Mouse (Mus musculus): ENCODE data around the gene Ptgfrn. TPM values are rescaled to one million over a fixed set of nuclear protein-coding genes. Genes with fewer than 3 reads are reported as not detected.

Ptgfrn gene
- total RNA-seq, 2 experiments from 2014 or later = 6.7 to 8.5 TPM

DNA sequence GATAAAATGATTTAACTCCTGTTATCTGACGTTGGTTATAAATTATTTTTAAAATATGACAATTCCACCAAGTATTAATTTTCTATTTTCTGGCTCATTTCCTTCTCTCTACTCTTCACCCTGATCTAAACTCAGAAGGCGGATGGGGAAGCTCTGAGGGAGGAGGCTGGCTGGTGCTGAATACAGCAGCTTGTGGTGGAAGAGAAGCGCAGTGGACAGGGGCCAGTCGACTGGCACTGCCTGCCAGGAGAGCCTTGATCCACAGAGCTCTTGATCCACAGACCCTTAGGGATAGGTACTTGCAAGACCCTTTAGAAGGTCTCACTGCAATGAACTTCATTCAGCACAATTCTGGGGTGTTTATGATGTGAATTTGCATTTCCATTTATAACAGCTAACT is 29.2 kb downstream of the Ptgfrn start:
- DNase-seq (ENCODE audit: low spot score) = no peak

GRCm38 (mm10) chr3:101078344-101078743 is 31.7 kb downstream of the Ptgfrn start:
- peak; percentile 23 for DNase-seq (ENCODE audit: low spot score)

- no peak for DNase-seq (ENCODE audit: low spot score)
These were observed 32.4 kb downstream of the Ptgfrn start for GRCm38 (mm10) chr3:101077710-101078100.

DNA sequence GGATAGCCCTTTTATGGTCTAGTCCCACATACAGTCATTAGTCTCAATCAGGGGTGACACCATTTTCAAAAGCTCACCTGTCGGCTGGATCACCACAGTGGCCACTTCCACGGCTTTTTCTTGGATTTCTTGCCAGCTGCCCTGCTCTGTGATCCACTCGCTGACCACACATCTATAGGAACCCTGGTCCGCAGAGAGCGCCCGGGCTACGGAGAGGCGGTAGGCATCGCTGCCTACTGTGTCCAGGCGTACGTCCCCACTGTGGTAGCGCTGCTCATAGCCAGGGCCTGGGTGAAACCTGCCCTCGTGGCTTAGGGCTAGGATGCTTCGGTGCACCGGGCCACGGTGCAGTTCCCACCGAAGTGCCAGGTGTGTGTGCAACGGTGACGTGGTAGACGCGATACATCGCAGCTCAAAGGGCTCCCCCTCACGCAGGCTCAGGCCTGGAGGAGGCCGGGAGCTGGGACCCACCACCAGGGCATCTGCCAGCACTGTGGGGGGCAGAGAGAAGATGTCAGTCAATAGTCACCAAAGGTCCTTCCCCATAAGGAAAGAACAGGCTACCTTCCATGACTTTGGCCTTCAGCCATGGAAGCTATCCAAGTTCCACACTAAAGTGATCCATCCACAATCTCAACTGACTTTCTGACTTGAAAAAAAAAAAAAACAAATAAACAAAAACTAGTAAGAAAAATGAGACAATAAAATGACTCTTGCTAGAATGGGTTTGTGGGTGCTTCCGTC is 32.9 kb downstream of the Ptgfrn start:
- no peak for DNase-seq (ENCODE audit: low spot score)

DNA sequence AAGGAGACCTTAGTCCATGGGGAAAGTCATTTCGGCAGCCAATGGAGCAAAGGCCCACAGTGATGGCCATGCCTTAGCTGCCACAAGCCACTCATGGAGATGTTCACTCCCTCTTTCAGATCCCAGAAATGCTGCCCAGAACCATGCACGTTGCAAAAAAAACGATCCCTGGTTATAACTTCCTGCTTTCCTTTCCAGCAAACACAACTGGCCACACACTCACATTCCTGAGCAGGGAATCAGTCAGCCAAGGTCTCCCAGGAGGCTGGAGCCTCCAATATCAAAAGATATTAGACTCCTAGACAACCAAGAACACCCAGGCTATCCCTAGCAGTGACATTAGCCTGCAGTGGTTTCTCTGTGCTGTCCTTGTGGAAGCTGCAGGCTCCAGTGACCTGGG is 34.2 kb downstream of the Ptgfrn start:
- DNase-seq (ENCODE audit: low spot score) = peak; percentile 32

DNA sequence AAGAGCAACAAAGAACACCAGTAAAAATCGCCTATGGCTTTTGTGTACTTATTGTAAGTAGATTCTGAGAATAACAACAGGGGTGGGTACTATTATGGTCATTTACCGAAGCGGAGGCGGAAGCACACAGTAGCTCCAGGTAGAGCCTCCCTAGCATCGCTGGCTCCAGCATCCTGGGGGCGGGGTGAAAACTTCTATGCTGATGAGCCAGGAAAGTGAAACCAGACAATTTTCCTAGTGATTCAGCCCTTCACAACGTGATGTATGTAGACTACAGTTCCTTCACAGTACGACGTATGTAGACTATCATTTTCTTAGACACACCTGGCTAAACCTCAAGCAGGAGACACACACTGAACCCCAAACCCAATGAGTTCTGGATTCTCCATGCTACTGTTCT is 36.7 kb downstream of the Ptgfrn start:
- DNase-seq (ENCODE audit: low spot score) = no peak

GRCm38 (mm10) chr3:101072506-101073215 is 37.4 kb downstream of the Ptgfrn start:
- no peak for DNase-seq (ENCODE audit: low spot score)

DNA sequence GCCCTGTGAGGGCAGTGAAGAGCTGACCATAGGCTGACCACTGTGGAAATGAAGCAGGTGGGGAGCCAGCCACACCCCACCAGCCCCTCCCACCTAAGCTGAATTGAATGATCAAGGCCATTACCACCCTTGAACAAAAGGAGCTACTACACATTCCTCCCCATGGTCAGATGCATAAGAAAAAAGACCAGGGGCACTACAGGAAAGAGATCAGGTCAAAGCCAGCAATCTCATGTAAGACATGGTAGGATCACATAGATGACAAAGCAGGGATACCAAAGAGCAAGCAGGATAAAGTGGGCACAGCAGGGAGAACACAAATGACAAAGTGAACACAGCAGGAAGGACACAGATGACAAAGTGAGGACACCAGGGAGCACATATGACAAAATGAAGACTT is 38.5 kb downstream of the Ptgfrn start:
- DNase-seq (ENCODE audit: low spot score) = no peak

DNA sequence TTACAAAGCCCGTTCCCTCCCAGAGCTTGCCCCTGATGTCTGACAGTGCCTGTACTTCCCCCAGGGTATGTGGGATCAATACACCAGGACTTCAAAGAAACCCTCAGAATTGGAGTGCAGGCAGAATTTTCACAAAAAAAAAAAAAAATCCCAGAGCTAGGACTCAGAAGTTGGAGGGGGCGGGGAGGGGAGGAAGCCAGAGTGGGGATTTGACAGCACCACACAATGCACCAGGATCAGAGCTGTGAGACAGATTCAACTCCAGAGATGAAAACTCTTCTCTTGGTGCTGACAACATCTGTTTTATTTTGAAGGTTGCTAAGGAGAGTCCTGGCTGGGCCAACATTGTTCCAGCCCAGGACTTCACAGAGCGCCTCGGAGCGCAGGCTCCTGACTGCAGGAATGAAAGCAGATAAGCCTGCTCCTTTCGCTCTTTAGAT is 39.3 kb downstream of the Ptgfrn start:
- peak; percentile 34 for DNase-seq (ENCODE audit: low spot score)

GRCm38 (mm10) chr3:101070230-101070795 is 39.8 kb downstream of the Ptgfrn start:
- DNase-seq (ENCODE audit: low spot score) = peak; percentile 75

DNA sequence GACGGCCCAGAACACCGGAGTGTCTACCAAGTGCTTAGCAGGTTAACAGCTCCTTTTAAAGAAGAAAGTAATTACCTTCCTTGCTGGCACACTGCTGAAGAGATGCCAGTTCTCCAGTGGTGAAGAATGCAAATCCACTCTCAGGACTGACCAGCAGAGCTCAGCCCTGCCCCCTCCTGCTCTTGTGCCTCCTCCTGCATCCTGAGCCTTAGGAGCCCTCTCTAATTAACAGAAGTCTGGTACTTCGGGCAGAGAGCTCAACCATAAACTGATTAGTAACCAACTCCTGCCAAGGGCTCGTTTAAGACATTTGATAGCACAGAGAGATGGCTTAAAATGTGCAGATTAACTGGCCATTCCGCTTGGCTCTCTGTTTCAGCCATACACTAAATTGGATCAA is 41.4 kb downstream of the Ptgfrn start:
- DNase-seq (ENCODE audit: low spot score) = no peak

- DNase-seq (ENCODE audit: low spot score) = peak; percentile 23
These were observed 43.9 kb downstream of the Ptgfrn start for GRCm38 (mm10) chr3:101066175-101066574.

DNA sequence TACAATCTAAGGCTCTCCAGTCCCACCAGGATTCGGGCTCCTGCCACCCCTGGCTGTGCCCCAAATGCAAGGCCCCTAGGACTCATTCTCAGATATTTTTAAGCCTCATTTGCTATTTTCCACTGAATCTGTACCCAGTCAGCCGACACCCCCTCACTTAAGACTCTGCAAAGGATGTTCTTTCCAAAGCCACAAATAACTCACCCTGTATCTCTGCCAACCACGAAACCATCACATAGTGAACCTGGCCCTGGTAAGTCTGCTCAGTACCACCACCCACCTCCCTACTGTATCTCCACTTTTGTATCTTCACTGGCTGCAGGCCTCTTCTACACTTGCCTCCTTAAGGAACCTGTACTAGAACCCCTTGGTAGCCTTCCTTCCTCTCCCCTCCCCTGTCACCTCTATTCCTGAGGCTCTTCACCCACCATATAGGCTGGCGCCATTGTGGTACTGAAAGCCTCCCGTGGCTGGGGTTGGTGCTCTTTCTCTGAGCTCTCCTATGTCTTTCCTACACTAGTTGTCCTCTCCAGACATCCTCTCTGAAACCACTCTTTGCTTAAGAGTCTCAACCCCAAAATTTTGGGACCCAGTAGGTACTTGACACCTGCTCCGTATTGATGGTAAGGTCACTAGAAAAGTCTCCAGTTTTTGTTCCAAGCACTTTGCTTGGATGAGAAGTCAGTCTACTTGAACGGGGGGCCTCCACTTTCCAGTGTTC is 48.1 kb downstream of the Ptgfrn start:
- no peak for DNase-seq (ENCODE audit: low spot score)

DNA sequence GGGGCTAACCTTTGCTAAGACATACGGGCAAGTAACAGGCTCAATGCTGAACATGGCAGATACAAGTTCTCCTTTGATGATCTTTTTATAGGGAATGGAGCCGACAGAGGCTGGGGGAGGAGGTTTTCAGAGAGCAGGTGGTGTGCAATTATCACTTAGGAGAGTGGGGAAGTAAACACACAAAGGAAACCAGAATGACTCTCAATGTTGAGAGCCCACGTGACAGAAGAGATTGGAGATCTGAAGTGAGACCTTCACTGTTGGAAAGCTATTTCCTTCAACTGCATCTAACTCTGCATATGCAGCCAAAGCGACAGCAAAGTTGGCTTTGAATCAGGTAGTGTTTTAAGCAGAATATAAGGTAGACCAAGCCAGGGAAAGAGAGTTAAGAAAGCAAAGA is 50.9 kb downstream of the Ptgfrn start:
- DNase-seq (ENCODE audit: low spot score) = no peak

GRCm38 (mm10) chr3:101058203-101058602 is 51.9 kb downstream of the Ptgfrn start:
- no peak for DNase-seq (ENCODE audit: low spot score)

GRCm38 (mm10) chr3:101055216-101055615 is 54.9 kb downstream of the Ptgfrn start:
- DNase-seq (ENCODE audit: low spot score) = no peak

GRCm38 (mm10) chr3:101051601-101052000 is 58.5 kb downstream of the Ptgfrn start:
- DNase-seq (ENCODE audit: low spot score) = no peak

DNA sequence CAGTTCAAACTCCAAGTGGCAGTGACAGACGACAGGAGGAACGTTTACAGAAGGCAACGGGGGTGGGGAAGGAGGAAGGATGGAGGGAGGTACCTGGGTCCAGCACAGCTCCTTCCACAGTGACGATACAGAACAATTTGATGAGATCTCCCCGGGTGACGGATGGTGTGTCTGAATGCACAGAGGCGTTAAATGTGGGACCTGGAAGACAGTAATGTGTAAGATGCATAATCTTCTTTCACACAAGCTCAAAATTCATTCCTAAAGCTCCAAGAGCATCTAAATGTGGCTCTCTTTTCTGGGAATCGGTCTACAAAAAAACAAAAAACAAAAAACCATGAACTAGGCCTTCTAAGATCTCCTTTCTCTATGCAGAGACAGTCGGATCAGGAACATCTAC is 60.1 kb downstream of the Ptgfrn start:
- no peak for DNase-seq (ENCODE audit: low spot score)

DNA sequence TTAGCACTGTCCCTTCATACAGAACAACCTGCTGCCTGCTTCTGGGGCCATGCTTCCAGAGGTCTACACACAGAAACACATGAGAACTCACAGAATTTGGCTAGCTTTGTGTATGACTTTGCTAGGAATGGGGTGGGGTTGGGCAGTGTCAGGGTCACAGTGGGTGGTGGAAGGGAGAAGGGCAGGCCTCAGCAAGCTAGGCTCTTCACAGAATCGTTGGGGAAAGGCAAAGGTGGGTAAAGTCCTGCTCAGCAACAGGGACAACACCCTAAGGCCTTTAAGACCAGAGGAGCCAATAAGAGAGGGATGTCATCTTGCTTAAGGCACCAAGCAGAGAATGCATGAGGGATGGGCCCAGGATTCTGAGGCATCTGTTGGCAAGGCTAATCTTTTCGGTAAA is 61.3 kb downstream of the Ptgfrn start:
- DNase-seq (ENCODE audit: low spot score) = no peak

GRCm38 (mm10) chr3:101047586-101048275 is 62.3 kb downstream of the Ptgfrn start:
- DNase-seq (ENCODE audit: low spot score) = peak; percentile 81

GRCm38 (mm10) chr3:101045431-101045830 is 64.6 kb downstream of the Ptgfrn start:
- peak; percentile 83 for DNase-seq (ENCODE audit: low spot score)
